Mouse (Mus musculus) G1E (cell line): ENCODE results near the gene Selenoo.

ENCODE experiments used
- CTCF ChIP-seq: IDR thresholded peaks from 2 replicates; pipeline ENCODE4 v1.5.1; 2012; ENCODE audit warnings: low read depth, low read length, inconsistent platforms, mixed read lengths
- GATA1 ChIP-seq: IDR thresholded peaks from 2 replicates; pipeline ENCODE4 v1.6.1; 2012; ENCODE audit warnings: borderline replicate concordance, low read length, inconsistent platforms, mixed read lengths
- GATA2 ChIP-seq: IDR thresholded peaks from 2 replicates; pipeline ENCODE4 v1.6.1; 2012; ENCODE audit warnings: low read depth, low read length, inconsistent platforms, borderline replicate concordance
- POLR2AphosphoS5 ChIP-seq: IDR thresholded peaks from 2 replicates; pipeline ENCODE4 v1.6.1; 2012; ENCODE audit warnings: low read depth, low read length, inconsistent platforms; ENCODE audit not compliant: insufficient replicate concordance
- TAL1 ChIP-seq: conservative IDR thresholded peaks from 2 replicates; pipeline ENCODE4 v1.6.1; 2012; ENCODE audit warnings: low read depth, low read length, inconsistent platforms, mixed read lengths

DNA sequence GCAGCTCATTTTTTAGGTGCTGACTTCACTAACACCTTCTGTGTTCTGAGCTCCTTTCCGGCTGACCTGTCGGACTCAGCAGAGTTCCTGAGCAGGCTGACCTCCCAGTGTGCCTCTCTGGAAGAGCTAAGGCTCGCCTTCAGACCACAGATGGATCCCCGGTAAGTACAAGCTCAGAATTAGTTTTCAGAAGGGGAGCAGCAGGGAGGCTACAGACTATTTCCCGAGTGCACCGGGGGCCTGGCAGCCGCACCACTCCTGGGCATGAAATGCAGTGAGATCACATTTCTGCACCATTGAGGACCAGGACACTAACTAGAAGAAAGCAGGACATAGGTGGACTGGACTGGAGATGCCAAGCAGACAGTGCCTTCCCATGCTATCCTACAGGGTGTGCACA is 9.7 kb downstream of the Selenoo start:
- TF ChIP-seq CTCF (no peak), TAL1 (no peak), GATA2 (no peak), GATA1 (no peak), POLR2AphosphoS5 (no peak)
